Mouse (Mus musculus) hindbrain, embryonic 12.5 days (tissue): Measurements from ENCODE around the gene Nptn. TPM values are rescaled to one million over a fixed set of nuclear protein-coding genes. Genes with fewer than 3 reads are reported as not detected.

Source experiments
- ATAC-seq: fragments of 200-750 bp; cut with Nextera tagmentation; 2 replicates; pipeline ENCODE4 v1.8.0; 2017; ENCODE audit warnings: moderate TSS enrichment; ENCODE audit not compliant: low FRiP score
- H3K27ac ChIP-seq: fragments of 300-500 bp; sonication (generic); 2 replicates; pipeline ENCODE4 v1.5.1; 2016; ENCODE audit warnings: mild to moderate bottlenecking
- H3K27me3 ChIP-seq: fragments of 300-500 bp; sonication (generic); 2 replicates; pipeline ENCODE4 v1.6.1; 2016; ENCODE audit warnings: mild to moderate bottlenecking
- H3K36me3 ChIP-seq: fragments of 300-500 bp; sonication (generic); 2 replicates; pipeline ENCODE4 v1.6.1; 2016; ENCODE audit warnings: mild to moderate bottlenecking
- H3K4me1 ChIP-seq: fragments of 300-500 bp; sonication (generic); 2 replicates; pipeline ENCODE4 v1.6.1; 2016
- H3K4me2 ChIP-seq: fragments of 300-500 bp; sonication (generic); replicated peaks from 2 replicates; pipeline ENCODE4 v1.6.1; 2016; ENCODE audit warnings: mild to moderate bottlenecking
- H3K4me3 ChIP-seq: fragments of 300-500 bp; sonication (generic); 2 replicates; pipeline ENCODE4 v1.5.1; 2016; ENCODE audit warnings: mild to moderate bottlenecking
- H3K9ac ChIP-seq: fragments of 300-500 bp; sonication (generic); 2 replicates; pipeline ENCODE4 v1.6.1; 2016; ENCODE audit warnings: mild to moderate bottlenecking, moderate library complexity
- H3K9me3 ChIP-seq: fragments of 300-500 bp; sonication (generic); replicated peaks from 2 replicates; pipeline ENCODE4 v1.6.1; 2016; ENCODE audit warnings: mild to moderate bottlenecking
- WGBS: fragments of 180-500 bp; shearing (Covaris S2); methylation state at CpG from one replicate; pipeline ENCODE4 v1.1.7; 2016; 5-methylcytosine and 5-hydroxymethylcytosine counted together
- polyA plus RNA-seq: library from polyadenylated mRNA; unstranded; fragments of >200 nt; fragmentation: Nextera tagmentation; extraction: Ambion mirVana; gene quantifications from 2 replicates; pipeline ENCODE4 v1.2.1, GENCODE M21; 2016

Gene Nptn
- polyA plus RNA-seq, 1 experiment from 2014 or later = 92.1 TPM

DNA sequence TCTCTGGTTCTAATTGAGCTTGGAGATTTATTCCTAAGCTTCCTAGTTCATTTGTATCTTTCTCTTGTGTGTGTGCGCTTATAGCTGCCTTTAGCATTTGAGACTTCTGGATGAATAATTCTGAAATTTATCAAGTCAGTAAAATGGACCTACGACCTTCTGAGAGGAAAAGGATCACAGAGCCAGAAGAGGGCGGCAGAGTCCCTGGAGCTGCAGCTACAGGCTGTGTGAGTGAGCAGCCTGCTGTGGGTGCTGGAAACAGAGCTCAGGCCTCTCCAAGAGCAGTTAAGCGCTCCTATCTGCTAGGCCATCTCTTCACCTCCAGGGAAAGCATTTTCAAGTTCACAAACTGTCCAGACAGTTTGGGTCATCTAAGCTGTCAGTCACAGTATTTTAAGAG is 80.0 kb downstream of the Nptn start:
- Histone ChIP-seq H3K27ac (no peak overlapping the region), H3K27me3 (no peaks in the 10 kb centered on the region), H3K9ac (no peak overlapping the region), H3K4me3 (no peak overlapping the region), H3K36me3 (peaks cover 30% of the 10 kb centered on the region), H3K9me3 (no peaks in the 10 kb centered on the region), H3K4me1 (no peaks in the 10 kb centered on the region), H3K4me2 (no peak overlapping the region)
- WGBS = 94% methylated on average over 4 of the region's 4 CpGs
- ATAC-seq = no peak

DNA sequence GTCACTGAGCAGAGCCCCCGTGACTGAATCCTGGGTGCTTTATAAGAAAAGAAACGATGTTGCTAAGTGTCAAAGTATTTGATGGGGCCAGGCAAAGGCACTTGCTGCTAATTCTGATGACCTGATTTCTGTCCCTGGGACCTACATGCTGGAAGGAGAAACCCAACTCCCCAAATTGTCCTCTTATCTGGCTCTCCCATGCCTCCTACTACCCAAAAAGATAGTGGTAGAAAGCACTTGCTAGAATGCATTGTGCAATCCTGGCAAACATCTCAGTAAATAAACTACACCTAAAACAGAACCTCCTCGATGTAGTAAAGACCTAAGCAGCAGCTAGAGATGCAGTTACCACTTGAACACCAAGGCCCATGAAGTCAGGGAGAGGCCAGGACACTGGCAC is 80.8 kb downstream of the Nptn start:
- WGBS = 91% methylated on average over 3 of the region's 3 CpGs
- no peaks in the 10 kb centered on the region for H3K27me3 ChIP-seq
- H3K4me2 ChIP-seq = no peak overlapping the region
- H3K36me3 ChIP-seq = peaks cover 24% of the 10 kb centered on the region
- no peaks in the 10 kb centered on the region for H3K9me3 ChIP-seq
- H3K4me1 ChIP-seq = no peaks in the 10 kb centered on the region
- no peak overlapping the region for H3K4me3 ChIP-seq
- H3K27ac ChIP-seq = no peak overlapping the region
- ATAC-seq = no peak
- H3K9ac ChIP-seq = no peak overlapping the region

DNA sequence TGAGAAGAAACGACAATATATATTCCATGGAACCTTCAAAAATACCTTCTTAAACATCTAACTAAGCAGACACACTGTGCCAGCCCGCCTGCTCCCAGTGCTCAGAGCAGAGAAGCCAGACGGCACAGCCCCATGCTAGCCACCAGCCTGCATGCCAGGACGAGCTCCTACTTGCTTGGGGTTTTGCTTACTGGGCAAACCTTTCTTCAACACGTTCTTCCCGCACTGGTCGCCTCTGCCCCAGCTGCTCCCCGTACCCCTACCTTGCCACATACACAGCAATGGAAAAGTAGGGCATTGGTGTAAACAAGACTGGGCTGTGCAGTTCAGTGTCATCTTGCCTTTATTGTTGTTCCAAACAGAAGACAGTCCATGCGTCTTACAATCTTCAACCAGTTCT is 83.5 kb downstream of the Nptn start:
- no peak for ATAC-seq
- no peaks in the 10 kb centered on the region for H3K9me3 ChIP-seq
- H3K9ac ChIP-seq = no peak overlapping the region
- H3K4me1 ChIP-seq = no peaks in the 10 kb centered on the region
- 86% methylated on average over 9 of the region's 9 CpGs for WGBS
- H3K27me3 ChIP-seq = no peaks in the 10 kb centered on the region
- no peak overlapping the region for H3K4me3 ChIP-seq
- H3K27ac ChIP-seq = no peak overlapping the region
- peaks cover 16% of the 10 kb centered on the region for H3K36me3 ChIP-seq
- no peak overlapping the region for H3K4me2 ChIP-seq

DNA sequence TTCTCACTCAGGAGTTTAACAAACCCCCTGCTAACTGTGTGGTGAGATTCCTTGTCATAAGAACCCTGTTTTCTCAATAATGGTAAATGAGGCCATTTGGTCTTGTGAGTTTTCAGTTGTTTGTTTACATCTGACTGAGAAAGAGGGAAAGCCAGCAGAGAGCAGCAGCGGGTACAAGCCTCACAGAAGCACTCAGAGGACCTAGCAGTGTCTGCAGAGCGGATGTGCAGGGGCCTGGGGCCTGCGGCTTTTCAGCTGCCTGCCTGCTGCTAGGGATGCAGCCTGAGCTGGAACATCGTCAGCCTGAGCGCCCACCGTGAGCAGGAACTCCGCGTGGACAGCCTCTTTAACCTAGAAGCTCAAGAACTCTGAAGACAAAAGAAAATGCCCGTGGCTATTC is 84.2 kb downstream of the Nptn start:
- Histone ChIP-seq H3K27ac (no peak overlapping the region), H3K4me1 (no peaks in the 10 kb centered on the region), H3K27me3 (no peaks in the 10 kb centered on the region), H3K4me3 (no peak overlapping the region), H3K9me3 (no peaks in the 10 kb centered on the region), H3K4me2 (no peak overlapping the region), H3K36me3 (peaks cover 16% of the 10 kb centered on the region), H3K9ac (no peak overlapping the region)
- ATAC-seq = no peak
- WGBS = 56% methylated on average over 9 of the region's 9 CpGs

DNA sequence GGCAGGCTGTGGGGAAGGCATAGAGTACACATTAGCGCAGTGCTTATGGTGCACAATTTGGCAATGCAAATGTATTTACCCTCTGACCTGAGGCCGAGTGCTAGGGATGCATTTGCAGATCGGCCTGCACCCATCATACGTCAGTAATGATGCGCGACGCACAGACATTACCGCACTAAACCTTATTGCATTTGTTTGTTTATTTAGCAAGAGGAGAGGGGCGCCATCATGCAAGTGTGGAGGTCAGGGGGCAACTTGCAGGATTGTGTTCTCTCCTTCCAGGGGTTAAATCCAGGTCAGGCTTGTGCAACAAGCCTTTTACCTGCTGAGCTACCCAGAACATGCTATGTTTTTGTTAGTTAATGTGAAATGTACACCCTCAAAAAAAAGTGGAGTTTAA is 85.2 kb downstream of the Nptn start:
- no peak for ATAC-seq
- no peak overlapping the region for H3K27ac ChIP-seq
- peaks cover 13% of the 10 kb centered on the region for H3K36me3 ChIP-seq
- H3K27me3 ChIP-seq = no peaks in the 10 kb centered on the region
- no peak overlapping the region for H3K4me3 ChIP-seq
- H3K4me1 ChIP-seq = no peaks in the 10 kb centered on the region
- 57% methylated on average over 9 of the region's 9 CpGs for WGBS
- H3K4me2 ChIP-seq = no peak overlapping the region
- H3K9me3 ChIP-seq = no peaks in the 10 kb centered on the region
- no peak overlapping the region for H3K9ac ChIP-seq

DNA sequence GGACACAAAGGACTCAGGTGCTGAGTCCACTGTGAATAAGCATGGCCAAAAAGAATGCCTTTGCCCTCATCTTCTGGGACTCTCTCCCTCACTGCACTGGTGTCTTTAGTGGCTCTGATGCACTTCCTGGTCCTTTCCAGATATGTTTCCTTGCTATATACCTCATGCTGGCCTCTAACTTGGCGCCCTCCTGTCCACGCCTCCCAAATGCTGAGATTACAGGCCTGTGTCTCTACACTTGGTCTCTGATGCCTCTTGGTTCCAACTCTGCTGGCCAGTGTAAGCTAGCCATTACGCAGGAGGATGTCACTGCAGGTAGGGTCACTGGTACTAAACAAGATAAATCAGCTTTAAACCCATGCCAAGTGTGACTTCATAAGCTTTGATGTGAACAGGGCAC is 86.1 kb downstream of the Nptn start:
- ATAC-seq = no peak
- no peaks in the 10 kb centered on the region for H3K4me1 ChIP-seq
- no peaks in the 10 kb centered on the region for H3K9me3 ChIP-seq
- H3K9ac ChIP-seq = no peak overlapping the region
- H3K4me2 ChIP-seq = no peak overlapping the region
- 95% methylated on average over 3 of the region's 3 CpGs for WGBS
- no peaks in the 10 kb centered on the region for H3K27me3 ChIP-seq
- no peak overlapping the region for H3K4me3 ChIP-seq
- H3K36me3 ChIP-seq = peaks cover 13% of the 10 kb centered on the region
- H3K27ac ChIP-seq = no peak overlapping the region

DNA sequence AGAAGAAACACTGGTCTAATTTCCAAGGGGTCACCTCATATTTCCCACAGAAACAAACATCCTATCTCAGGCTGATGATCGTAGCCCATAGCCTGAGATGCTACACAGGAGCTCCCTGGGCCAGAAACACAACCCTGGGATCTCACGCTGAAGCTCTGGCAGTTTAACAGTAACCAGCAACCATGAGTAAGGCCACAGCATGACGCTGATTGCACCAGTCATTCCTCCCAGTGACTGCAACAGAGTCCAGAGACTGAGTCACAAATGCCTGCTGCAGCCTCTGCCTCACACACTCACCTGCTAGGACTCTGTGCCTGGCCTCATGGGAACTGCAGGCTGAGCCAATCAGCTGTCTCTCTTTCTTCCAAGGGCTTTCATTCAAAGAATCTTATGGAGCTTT is 87.0 kb downstream of the Nptn start:
- Histone ChIP-seq H3K9ac (no peak overlapping the region), H3K4me1 (no peaks in the 10 kb centered on the region), H3K27me3 (no peaks in the 10 kb centered on the region), H3K9me3 (no peaks in the 10 kb centered on the region), H3K27ac (no peak overlapping the region), H3K4me2 (no peak overlapping the region), H3K4me3 (no peak overlapping the region), H3K36me3 (peaks cover 12% of the 10 kb centered on the region)
- WGBS = 76% methylated on average over 3 of the region's 3 CpGs
- ATAC-seq = no peak

DNA sequence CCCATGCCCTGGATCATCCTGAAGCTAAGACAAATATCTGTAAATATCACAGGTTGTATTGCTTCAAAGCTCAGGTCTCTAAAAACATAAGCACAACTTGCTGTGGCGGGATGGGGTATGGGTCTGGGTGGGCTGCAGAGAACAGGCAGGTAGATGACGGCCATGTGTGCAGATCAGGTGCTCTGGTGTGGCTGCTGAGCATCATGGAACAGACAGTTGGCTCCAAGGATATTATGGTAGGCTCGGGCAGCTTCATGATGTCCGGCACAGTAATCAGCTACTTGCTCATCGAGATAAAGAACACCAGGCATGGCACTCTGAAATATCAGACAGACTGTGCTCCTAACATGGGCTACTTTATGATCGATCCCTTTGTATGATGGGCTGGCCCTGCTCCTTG is 87.8 kb downstream of the Nptn start:
- no peak overlapping the region for H3K4me2 ChIP-seq
- WGBS = 93% methylated on average over 6 of the region's 6 CpGs
- H3K9me3 ChIP-seq = no peaks in the 10 kb centered on the region
- ATAC-seq = no peak
- peaks cover 7% of the 10 kb centered on the region; the same call in 1 of the 2 replicates for H3K36me3 ChIP-seq
- no peak overlapping the region for H3K9ac ChIP-seq
- no peak overlapping the region for H3K4me3 ChIP-seq
- no peaks in the 10 kb centered on the region for H3K27me3 ChIP-seq
- no peak overlapping the region for H3K27ac ChIP-seq
- no peaks in the 10 kb centered on the region for H3K4me1 ChIP-seq

DNA sequence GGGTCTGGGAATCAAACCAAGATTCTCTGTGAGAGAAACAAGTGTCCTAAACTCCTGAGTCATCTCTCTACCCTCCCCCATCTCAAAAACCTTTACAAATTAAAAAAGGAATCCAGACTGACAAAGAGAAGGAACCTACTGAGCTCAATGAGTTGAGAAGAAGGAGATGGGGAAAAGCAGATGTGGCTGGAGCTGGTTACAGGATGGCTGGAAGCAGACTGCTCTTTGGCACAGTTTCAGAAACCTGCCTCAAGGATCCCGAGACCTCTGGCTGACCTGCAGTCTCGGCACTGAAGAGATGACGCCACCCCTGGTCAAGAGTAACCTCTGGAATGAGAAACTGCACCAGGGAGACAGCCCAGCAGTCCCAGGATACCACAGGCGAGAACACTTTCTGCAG is 90.4 kb downstream of the Nptn start:
- H3K9ac ChIP-seq = no peak overlapping the region
- 55% methylated on average over 4 of the region's 4 CpGs for WGBS

DNA sequence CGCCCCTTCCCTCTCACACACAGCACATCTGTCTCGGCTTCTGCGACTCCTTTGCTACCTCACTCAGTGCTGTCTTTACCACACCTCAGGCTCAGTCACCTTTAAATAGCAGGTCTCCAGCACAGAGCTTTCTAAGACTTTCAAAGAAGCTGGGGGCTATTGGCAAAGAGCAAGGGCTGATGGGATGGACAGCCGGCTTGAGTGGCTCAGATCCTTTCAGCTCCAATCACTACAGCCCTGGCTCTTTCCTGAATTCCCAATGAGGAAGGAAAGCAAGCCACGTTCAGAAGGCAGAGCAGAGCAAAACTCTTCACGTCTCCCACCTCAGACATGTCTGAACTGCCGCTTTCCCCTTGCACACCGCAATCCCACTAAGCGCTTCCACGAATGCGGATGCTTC is 92.7 kb downstream of the Nptn start:
- Histone ChIP-seq H3K9ac (no peak overlapping the region), H3K27ac (no peak overlapping the region), H3K36me3 (no peaks in the 10 kb centered on the region), H3K27me3 (no peaks in the 10 kb centered on the region), H3K9me3 (no peaks in the 10 kb centered on the region), H3K4me1 (no peaks in the 10 kb centered on the region), H3K4me2 (no peak overlapping the region), H3K4me3 (no peak overlapping the region)
- 75% methylated on average over 11 of the region's 11 CpGs for WGBS
- ATAC-seq = no peak

More for the DNA sequence above, 90.4 kb downstream of the Nptn start:
- Histone ChIP-seq H3K4me3 (no peak overlapping the region), H3K9me3 (no peaks in the 10 kb centered on the region), H3K4me2 (no peak overlapping the region), H3K27me3 (no peaks in the 10 kb centered on the region), H3K27ac (no peak overlapping the region), H3K4me1 (no peaks in the 10 kb centered on the region), H3K36me3 (no peaks in the 10 kb centered on the region)
- no peak for ATAC-seq

DNA sequence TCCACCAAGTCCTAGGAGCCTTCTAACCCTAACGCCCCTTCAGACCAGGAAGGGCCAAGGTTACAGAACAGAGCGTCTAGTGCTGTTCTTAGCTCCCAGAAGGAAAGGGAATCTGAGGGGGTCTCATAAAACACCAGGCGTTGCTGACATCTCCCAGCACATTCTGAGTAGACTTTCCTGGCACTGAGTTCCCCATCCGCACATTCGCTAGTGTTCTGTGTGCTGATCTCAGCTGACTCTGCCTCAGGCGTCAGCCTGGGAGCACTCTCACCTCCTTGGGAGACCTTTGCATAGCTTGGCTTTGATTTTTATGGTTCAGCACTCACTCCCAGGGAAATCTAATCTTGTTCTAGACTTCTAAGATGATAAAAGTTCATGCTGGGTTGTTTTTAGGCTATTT is 93.3 kb downstream of the Nptn start:
- WGBS = 78% methylated on average over 6 of the region's 6 CpGs
- H3K9me3 ChIP-seq = no peaks in the 10 kb centered on the region
- no peak overlapping the region for H3K27ac ChIP-seq
- H3K4me1 ChIP-seq = no peaks in the 10 kb centered on the region
- H3K4me3 ChIP-seq = no peak overlapping the region
- H3K36me3 ChIP-seq = no peaks in the 10 kb centered on the region
- no peaks in the 10 kb centered on the region for H3K27me3 ChIP-seq
- H3K4me2 ChIP-seq = no peak overlapping the region
- H3K9ac ChIP-seq = no peak overlapping the region
- no peak for ATAC-seq

DNA sequence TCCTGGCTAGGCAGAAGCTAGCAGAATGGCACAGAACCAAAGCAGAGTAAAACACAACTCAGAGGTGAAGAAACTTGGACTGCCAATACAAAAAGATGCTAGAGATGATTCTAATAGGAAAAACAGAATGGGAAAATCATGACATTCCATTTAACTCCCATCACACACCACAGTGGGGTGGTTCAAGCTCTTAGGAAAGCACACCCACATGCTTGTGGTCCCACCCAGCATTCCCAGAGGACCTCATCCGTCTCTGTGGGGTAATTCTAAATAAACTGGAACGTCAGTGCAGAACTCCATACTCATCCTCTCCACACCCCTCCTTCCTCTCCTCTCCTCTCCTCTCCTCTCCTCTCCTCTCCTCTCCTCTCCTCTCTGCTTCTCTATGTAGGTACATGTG is 99.4 kb downstream of the Nptn start:
- Histone ChIP-seq H3K4me3 (no peak overlapping the region), H3K27me3 (no peaks in the 10 kb centered on the region), H3K4me2 (no peak overlapping the region), H3K36me3 (no peaks in the 10 kb centered on the region), H3K9ac (no peak overlapping the region), H3K27ac (no peak overlapping the region), H3K4me1 (no peaks in the 10 kb centered on the region), H3K9me3 (no peaks in the 10 kb centered on the region)
- ATAC-seq = no peak
- WGBS = 77% methylated on average over 2 of the region's 2 CpGs

DNA sequence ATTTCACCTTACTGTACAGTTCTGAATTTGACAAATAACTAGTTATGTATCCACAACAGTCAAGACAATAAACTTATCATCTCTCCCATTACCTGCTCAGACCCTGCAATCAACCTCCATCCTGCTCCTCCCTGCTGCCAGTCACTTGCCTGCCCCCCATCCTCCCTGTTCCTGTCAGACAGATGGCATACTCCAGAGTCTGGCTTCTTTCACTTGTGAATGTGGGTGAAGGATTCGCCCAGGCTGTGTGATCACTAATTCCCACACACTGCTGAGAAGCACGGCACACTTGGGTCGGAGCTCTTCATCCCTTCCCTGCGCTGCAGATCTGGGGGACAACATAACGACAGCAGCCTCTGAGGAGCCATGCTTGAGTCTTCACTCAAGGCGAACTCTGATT is 100.1 kb downstream of the Nptn start:
- H3K9ac ChIP-seq = no peak overlapping the region

DNA sequence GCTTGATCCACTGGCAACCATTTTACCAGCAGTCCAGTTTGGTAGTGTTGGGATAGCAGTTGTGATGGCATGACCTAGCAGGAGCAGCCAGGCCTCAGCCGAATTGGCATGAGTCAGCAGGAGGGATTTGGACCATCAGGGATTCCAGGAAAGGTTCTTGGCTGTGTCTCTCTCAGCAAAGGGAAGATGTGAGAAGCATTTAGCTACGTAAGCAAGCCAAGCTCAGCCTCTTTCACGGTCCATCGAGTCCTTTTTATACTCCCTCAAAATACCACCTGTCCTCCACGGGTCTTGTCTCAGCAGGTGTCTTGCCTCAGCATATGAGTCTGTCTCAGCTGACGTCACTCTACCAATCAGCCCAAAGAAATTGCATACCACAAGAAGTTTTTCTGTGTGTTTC is 101.3 kb downstream of the Nptn start:
- H3K4me3 ChIP-seq = no peak overlapping the region
- no peak for ATAC-seq
- no peak overlapping the region for H3K27ac ChIP-seq
- no peak overlapping the region for H3K9ac ChIP-seq
- H3K27me3 ChIP-seq = no peaks in the 10 kb centered on the region
- H3K4me2 ChIP-seq = no peak overlapping the region
- H3K9me3 ChIP-seq = no peaks in the 10 kb centered on the region
- WGBS = 41% methylated on average over 6 of the region's 6 CpGs
- no peaks in the 10 kb centered on the region for H3K4me1 ChIP-seq
- H3K36me3 ChIP-seq = no peaks in the 10 kb centered on the region

More for the DNA sequence above, 100.1 kb downstream of the Nptn start:
- WGBS = 78% methylated on average over 6 of the region's 6 CpGs
- no peaks in the 10 kb centered on the region for H3K27me3 ChIP-seq
- no peak for ATAC-seq
- no peak overlapping the region for H3K27ac ChIP-seq
- no peaks in the 10 kb centered on the region for H3K9me3 ChIP-seq
- H3K36me3 ChIP-seq = no peaks in the 10 kb centered on the region
- H3K4me2 ChIP-seq = no peak overlapping the region
- no peak overlapping the region for H3K4me3 ChIP-seq
- no peaks in the 10 kb centered on the region for H3K4me1 ChIP-seq
